Mouse (Mus musculus) kidney, postnatal 14 days (tissue): Measurements from ENCODE around the gene Ociad1.

ENCODE experiments used
- DNase-seq: peaks from one replicate; pipeline ENCODE4 v3.0.0; 2022; ENCODE audit warnings: mixed read lengths

The Ociad1 gene

GRCm38 (mm10) chr5:73292502-73293457 is at the start of gene Ociad1:
TSS of gene Ociad1 (plus strand) at chr5:73292784.
- DNase-seq: peak; percentile 98

DNA sequence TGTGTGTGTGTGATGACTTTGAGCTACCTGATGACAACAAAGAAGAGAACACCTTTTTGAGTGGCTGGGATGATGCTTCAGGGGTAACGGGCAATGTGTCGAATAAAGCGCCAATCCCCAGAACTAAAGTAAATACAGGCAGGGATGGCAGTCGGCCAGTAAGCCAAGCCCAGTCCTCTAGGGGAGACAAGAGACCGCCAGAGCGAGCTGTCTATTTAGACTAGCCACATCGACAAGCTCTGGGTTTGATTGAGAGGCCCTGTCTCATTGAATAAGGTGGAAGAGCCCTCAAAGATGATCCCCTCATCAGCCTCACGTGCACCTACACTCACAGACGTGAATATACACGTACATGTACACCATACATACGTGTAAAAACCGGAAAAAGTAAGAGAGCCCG is 48.2 kb upstream of the Ociad1 start:
- DNase-seq: no peak

DNA sequence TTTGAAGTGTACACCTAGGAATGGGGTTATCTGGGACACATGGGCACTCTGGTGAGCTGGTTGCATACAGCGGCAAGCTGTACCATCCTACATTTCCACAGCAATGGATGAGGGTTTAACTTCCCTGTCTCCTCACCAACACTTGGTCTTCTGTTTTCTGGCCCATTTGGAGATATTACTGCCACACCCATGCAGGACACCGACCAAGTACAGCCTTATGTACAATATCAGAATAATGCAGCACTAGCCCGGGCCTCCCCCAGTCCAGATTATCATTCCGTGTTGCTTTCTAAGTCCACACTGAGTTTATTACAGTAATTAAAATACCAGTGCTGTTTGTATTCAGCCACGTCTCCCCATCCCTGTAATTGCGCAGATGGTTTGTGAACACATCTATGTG is 46.2 kb upstream of the Ociad1 start:
- DNase-seq: no peak

- DNase-seq: no peak
Measured at GRCm38 (mm10) chr5:73248211-73248610, 44.4 kb upstream of the Ociad1 start.

DNA sequence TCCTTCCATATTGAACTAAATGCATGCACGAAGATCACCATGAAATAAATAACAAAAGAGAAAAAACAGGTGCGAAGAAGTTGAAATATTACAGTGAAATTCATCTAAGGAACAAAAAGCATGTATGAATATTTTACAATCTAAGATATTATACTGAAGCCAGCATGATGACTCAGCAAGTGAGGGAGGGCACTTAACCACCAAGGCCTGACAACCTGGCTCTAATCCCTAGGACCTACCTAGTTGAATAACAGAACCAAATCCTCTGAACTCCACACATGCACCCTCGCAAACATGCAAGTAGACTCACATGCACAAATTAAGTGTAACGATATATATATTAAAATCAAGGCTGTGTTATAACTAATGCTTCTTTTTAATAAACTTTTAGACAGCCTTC is 43.2 kb upstream of the Ociad1 start:
- no peak for DNase-seq

- DNase-seq: no peak
Measured at GRCm38 (mm10) chr5:73252739-73253138, 39.8 kb upstream of the Ociad1 start.

DNA sequence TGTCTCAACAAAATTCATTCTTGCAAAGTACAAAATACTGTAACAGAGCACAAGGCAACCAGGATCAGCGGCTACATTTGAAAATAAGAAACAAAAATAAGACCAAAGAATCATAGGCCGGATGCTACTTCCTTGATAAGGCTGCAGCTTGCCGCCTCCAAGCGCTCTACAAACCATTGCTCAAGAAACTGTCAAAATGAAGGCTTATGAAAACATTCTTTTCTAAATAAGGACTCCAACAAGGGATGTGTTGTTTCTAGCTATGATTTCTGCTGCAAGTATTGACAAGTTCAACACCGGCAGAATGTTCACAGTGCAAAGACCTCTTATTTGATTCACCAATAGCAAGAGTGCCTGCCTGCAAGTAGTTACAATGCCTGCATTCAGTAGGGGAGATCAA is 37.9 kb upstream of the Ociad1 start:
- peak; percentile 26 for DNase-seq

DNA sequence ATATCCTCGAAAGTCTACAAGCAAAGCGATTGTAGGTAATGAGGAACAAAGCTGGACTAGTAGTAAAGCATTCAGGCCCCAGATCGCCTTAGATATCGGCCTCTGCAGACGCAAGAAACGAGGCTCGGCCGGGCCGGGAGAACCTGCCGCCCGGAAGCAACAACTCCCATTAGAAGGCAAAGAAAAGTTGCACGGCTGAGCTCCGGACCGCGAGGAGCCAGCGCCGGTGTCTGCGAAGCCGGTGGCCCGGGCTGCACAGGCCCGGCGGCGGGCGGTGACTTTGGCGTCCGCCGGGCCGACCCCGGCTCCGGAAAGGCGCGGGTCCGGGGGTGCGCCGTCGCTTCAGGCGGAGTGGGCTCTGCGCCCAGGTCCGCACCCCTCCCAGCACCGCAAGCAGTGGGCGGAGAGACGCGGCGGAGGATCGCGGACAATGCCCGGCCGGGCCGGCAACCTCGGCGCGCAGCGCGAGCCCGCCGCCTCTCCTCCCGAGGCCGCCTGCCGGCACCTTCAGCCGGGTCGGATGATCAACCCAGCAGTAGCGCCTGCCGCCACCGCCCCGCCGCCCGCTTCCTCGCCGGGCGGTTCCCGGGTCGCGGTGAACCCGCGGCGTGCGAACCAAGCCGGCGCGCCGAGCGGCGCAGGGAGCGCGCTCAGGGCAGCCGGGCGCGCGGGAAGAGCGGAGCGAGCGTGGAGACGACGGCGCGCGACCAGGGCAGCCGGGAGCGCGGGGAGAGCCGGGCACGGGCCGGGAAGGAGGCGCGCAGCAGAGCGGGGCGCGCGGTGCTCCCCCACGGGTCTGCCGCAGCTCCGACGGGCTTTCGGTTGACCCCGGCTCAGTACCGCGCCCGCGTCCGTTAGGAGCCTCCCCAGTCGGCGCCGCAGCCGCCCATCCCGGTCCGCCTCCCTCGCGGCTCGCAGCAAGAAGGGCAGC is 37.0 kb upstream of the Ociad1 start:
- peak; percentile 78 for DNase-seq

GRCm38 (mm10) chr5:73256352-73257065 is 36.1 kb upstream of the Ociad1 start, which contains the start of gene Fryl:
TSS of gene Fryl (minus strand) at chr5:73256619.
- peak; percentile 99 for DNase-seq

DNA sequence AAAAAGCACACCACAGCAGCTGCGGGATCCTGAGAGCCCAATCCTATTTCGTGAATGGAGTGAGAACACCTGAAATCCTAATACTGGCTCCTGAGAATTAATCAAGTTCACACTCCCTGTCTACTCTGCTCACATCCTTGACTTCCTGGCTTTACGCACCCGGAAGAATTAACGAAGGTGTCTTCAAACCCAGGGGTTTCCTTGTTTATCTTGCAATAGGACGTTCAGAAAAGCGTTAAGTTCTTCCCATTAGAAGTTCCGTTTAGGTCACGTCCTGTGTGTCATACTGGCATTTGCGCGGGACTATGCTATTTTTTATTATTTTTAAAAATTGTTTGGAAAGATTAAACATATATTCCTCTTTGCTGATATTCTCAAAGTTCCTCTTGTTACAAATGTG is 35.5 kb upstream of the Ociad1 start:
- DNase-seq: no peak

- no peak for DNase-seq
Measured at GRCm38 (mm10) chr5:73257723-73258122, 34.9 kb upstream of the Ociad1 start.

DNA sequence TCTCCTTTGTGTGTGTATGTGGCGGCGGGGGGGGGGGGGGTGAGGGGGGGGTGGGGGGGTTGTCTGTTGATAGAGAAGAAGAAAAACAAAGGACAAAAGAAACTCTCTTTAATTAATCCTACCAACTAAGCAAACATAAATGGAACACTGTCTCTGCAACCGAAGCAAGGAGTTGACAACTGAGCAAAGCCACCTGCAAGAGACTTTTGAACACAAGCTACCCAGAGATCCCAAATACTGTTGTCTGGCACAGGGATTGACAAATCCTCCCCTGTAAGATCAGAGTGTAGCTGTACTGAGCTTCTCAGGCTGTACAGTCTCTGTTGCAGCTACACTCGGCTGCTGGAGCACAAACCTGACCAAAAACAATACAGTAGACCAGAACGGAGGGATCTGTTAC is 28.5 kb upstream of the Ociad1 start:
- DNase-seq: no peak

- DNase-seq: no peak
Measured at GRCm38 (mm10) chr5:73265460-73265859, 27.1 kb upstream of the Ociad1 start.

- DNase-seq: no peak
Measured at GRCm38 (mm10) chr5:73268636-73269213, 23.9 kb upstream of the Ociad1 start.

- no peak for DNase-seq
Measured at GRCm38 (mm10) chr5:73270612-73271011, 22.0 kb upstream of the Ociad1 start.

- DNase-seq: no peak
Measured at GRCm38 (mm10) chr5:73273171-73273570, 19.4 kb upstream of the Ociad1 start.

DNA sequence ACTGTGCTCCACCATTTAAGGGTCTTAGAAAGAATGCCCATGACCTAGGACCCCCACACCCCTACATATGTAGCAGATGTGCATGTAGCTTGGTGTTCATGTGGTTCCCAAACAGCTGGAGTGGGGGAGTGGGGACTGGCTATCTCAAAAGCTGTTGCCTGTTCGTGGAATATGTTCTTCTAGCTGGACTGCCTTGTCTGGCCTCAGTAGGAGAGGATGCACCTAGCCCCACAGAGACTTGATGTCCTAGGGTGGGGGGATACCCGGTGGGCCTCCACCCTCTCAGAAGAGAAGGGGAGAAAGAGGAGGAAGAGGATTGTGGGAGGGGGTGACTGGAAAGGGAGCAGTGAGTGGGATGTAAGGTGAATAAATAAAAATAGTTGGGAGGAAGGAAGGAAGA is 17.6 kb upstream of the Ociad1 start:
- DNase-seq: no peak

GRCm38 (mm10) chr5:73279190-73279589 is 13.4 kb upstream of the Ociad1 start:
- no peak for DNase-seq

GRCm38 (mm10) chr5:73279732-73280566 is 12.6 kb upstream of the Ociad1 start:
- DNase-seq: peak; percentile 15

DNA sequence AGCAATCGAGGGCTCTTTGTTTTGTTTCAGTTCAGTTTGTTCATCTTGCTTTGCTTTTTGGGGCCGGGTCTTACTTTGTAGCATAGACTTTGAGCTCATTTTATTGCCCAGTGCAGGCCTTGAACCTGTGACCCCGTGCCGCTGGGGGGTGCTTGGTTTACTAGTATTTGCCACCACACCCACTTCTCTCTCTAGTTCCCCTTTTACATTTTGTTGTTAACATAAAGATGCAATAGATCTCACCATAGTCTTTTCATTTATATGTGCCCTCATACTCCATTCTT is 12.1 kb upstream of the Ociad1 start:
- no peak for DNase-seq

GRCm38 (mm10) chr5:73284046-73284445 is 8.5 kb upstream of the Ociad1 start:
- DNase-seq: no peak
